Mouse (Mus musculus): ENCODE measurements around the gene P2rx6.
"Not testable (repeated sequence)": the region's sequence is repeated elsewhere in the genome, so short reads cannot be mapped to it uniquely, and the experiment has no call there.

Gene P2rx6

GRCm38 (mm10) chr16:17561128-17561750 lies 446 bp upstream of the P2rx6 start, which contains the start of gene Lrrc74b:
Gene Lrrc74b (minus strand): TSS chr16:17561247.
- ATAC-seq (ENCODE audit: low TSS enrichment) = no peak

- peak; percentile 47 for ATAC-seq (ENCODE audit: low TSS enrichment)
Measured at GRCm38 (mm10) chr16:17563580-17563979, 1.9 kb downstream of the P2rx6 start.

GRCm38 (mm10) chr16:17564221-17564620 lies 2.5 kb downstream of the P2rx6 start:
- peak; percentile 50 for ATAC-seq (ENCODE audit: low TSS enrichment)

GRCm38 (mm10) chr16:17564771-17565170 lies 3.1 kb downstream of the P2rx6 start:
- ATAC-seq (ENCODE audit: low TSS enrichment) = no peak

- ATAC-seq (ENCODE audit: low TSS enrichment) = no peak
Measured at GRCm38 (mm10) chr16:17566186-17566585, 4.5 kb downstream of the P2rx6 start.

- ATAC-seq (ENCODE audit: low TSS enrichment) = peak; percentile 81
Measured at GRCm38 (mm10) chr16:17575870-17576824, 14.5 kb downstream of the P2rx6 start.

- no peak for ATAC-seq (ENCODE audit: low TSS enrichment)
Measured at GRCm38 (mm10) chr16:17576825-17577215, 15.1 kb downstream of the P2rx6 start.

- ATAC-seq (ENCODE audit: low TSS enrichment) = no peak
Measured at GRCm38 (mm10) chr16:17583064-17583463, 21.4 kb downstream of the P2rx6 start, which contains the start of gene Slc7a4. Gene Slc7a4 (minus strand): TSS chr16:17583214.

GRCm38 (mm10) chr16:17584555-17584954 lies 22.9 kb downstream of the P2rx6 start:
- ATAC-seq (ENCODE audit: low TSS enrichment) = no peak

- no peak for ATAC-seq (ENCODE audit: low TSS enrichment)
Measured at GRCm38 (mm10) chr16:17590731-17591130, 29.0 kb downstream of the P2rx6 start.

GRCm38 (mm10) chr16:17600944-17601562 lies 39.4 kb downstream of the P2rx6 start:
- 0 out of 2 replicates have a peak, but pooled peaks have one; percentile 51 for ATAC-seq (ENCODE audit: low TSS enrichment)

GRCm38 (mm10) chr16:17604941-17605340 lies 43.3 kb downstream of the P2rx6 start:
- ATAC-seq (ENCODE audit: low TSS enrichment) = no peak

GRCm38 (mm10) chr16:17605684-17606083 lies 44.0 kb downstream of the P2rx6 start:
- peak; percentile 97 for ATAC-seq (ENCODE audit: low TSS enrichment)

GRCm38 (mm10) chr16:17611383-17611782 lies 49.7 kb downstream of the P2rx6 start:
- ATAC-seq (ENCODE audit: low TSS enrichment) = peak; percentile 89

GRCm38 (mm10) chr16:17614740-17615139 lies 53.1 kb downstream of the P2rx6 start:
- ATAC-seq (ENCODE audit: low TSS enrichment) = not testable (repeated sequence)

- ATAC-seq (ENCODE audit: low TSS enrichment) = no peak
Measured at GRCm38 (mm10) chr16:17616212-17616611, 54.5 kb downstream of the P2rx6 start.

GRCm38 (mm10) chr16:17617922-17618565 lies 56.4 kb downstream of the P2rx6 start:
- ATAC-seq (ENCODE audit: low TSS enrichment) = peak; percentile 85; the same call in 1 of the 2 replicates

- ATAC-seq (ENCODE audit: low TSS enrichment) = peak; percentile 34; the same call in 1 of the 2 replicates
Measured at GRCm38 (mm10) chr16:17619198-17620105, 57.8 kb downstream of the P2rx6 start, which contains the start of gene Smpd4. Gene Smpd4 (plus strand): TSS chr16:17619354.

GRCm38 (mm10) chr16:17621936-17622335 lies 60.3 kb downstream of the P2rx6 start:
- ATAC-seq (ENCODE audit: low TSS enrichment) = no peak

GRCm38 (mm10) chr16:17625488-17626268 lies 64.0 kb downstream of the P2rx6 start:
- peak; percentile 55; the same call in 1 of the 2 replicates for ATAC-seq (ENCODE audit: low TSS enrichment)
